Mouse (Mus musculus) adrenal gland, adult 18-20 months (tissue): ENCODE data around the gene Gm13271. TPM values are rescaled to one million over a fixed set of nuclear protein-coding genes. Genes with fewer than 3 reads are reported as not detected.
A peak's percentile ranks its signal among the peaks of the same experiment; 100 is the strongest.
"Not testable (repeated sequence)": the region's sequence is repeated elsewhere in the genome, so short reads cannot be mapped to it uniquely, and the experiment has no call there.

Experiments
- DNase-seq, 2 experiments: peaks; one replicate each; pipeline ENCODE4 v3.0.0; 2021 to 2022; ENCODE audit warnings: low spot score in 2 of 2
- long read RNA-seq, 2 experiments: library from polyadenylated mRNA; stranded (forward); transcript quantifications; one replicate each; pipeline ENCODE4 v2.0.0; 2021
- total RNA-seq, 2 experiments: library from RNA; stranded (reverse); gene quantifications; 1 replicate in 1 of 2; 2 replicates in 1 of 2; pipeline ENCODE4 v1.2.3; 2021

Gene Gm13271
- not detected for total RNA-seq
- long read RNA-seq, experiment 1: 0 reads
- long read RNA-seq, experiment 2: 0 reads

DNA sequence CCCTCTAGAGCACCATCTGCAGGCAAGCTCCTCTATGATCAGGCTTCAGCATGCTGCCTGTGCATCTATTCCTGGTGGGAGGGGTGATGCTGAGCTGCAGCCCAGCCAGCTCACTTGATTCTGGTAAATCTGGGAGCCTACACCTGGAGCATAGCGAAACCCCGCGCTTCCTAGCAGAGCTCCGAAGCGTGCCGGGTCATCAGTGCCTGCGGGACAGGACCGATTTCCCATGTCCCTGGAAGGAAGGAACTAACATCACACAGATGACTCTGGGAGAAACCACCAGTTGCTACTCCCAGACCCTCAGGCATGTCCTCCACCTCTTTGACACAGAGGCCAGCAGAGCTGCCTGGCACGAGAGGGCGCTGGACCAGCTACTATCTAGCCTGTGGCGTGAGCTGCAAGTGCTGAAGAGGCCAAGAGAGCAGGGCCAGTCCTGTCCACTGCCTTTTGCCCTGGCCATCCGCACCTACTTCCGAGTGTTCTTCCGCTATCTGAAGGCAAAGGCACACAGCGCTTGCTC is at the start of gene Gm13271:
TSS of gene Gm13271 (plus strand) at position 51 of the 523 bp plus-strand sequence.
- peak; percentile 70 to 75 for DNase-seq

DNA sequence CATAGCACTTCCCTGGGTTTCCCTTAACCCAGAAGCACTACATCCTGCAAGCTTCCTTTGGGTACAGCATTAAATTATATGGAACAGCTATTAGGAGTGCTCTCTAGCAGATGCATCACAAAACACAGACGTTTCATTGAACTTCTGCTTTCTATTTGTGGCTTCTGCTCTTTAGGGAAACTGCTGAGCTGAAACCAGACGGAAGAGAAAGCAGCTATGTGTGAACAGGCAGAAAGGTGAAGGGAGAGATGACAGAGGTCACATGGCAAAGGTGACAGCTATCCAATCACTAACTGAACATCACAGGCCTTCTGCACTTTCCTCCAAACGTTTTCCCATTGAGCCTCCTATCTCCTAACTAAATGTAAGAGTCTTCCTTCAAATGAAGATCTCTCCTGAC is 48.7 kb upstream of the Gm13271 start:
- no peak for DNase-seq

DNA sequence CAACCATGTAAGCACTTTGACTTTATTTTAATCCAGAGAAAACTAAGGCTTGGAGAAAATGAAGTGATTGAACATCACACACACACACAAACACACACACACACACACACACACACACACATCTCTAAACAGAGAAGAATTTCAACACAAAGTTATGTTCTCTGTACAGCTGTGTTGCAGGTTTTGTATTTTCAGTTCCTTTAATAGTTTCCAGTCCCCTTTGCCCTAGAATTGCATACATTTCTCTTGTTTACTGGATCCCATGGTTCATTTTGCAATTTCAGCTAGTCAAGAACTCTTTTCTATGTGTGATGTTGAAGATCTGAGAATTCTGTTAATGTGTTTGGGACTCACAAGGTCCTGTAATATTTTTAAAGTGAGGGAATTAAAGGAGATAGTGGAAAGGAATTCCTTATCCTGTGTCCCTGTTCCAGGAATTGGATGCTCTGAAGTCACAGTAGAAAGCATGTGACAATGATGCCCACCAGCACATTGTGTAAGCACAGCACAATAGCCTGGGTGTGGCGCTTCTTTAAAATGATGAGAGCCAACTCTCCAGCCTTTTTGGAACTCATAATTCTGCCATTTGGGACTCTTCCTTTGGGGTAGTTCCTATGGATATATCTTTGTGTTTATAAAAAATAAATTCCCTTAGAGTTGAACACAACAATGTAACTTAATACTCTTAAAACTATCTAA is 47.4 kb upstream of the Gm13271 start:
- DNase-seq: no peak

DNA sequence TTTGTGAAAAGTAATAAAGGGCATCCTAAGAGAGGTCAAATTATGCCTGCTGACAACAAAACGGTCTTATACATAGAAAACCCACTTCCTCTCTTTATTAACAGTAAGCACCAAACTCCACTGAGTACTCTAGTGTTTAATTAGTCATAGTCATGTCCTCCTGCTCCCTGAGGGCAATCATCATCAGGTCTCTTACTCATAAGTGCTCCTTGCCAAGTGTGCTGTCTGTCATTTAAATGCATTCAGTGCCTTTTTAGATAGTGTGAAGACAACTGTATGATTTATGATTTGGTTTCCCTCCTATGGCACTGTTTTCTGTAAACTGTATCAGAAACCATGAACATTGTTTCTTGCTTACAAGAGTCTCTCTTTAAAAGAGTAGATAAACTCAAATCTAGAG is 40.4 kb upstream of the Gm13271 start:
- no peak for DNase-seq

DNA sequence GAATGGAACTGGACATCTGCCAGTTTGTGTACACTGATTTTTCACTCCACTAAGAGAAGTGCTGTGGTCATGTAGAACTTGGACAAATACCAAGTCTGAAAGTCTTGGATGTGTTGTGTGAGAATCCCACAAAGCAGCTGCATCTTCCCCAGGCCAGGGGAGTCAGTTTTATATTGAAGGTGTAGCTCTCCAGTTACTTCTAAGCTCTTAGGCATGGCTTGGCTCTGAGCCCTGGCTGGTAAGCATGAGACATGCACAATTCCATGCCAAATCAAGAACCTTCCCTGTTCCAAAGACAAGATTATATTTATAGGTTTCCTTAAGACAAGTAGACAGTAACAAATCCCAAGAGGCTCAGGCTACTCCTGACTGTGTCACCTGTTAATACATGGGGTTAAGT is 39.6 kb upstream of the Gm13271 start:
- DNase-seq: no peak

DNA sequence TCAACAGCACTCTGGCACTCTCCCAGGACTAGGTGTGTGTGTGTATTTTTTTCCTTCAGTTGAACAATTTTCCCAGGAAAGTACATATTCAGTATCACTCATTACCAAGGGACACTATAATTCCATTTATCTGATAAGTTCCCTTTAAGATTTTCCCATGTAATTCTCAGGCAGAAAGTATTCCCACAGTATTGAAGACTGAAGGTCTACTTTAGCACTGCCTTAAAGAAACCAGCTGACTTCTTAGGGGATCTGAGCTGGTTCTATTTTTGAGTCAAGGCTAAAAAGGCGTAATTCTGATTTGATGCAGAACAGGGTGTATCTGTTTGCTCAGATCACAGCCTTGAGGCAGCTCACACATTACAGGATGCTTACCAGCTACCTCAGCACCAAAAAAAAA is 36.0 kb upstream of the Gm13271 start:
- DNase-seq: no peak

DNA sequence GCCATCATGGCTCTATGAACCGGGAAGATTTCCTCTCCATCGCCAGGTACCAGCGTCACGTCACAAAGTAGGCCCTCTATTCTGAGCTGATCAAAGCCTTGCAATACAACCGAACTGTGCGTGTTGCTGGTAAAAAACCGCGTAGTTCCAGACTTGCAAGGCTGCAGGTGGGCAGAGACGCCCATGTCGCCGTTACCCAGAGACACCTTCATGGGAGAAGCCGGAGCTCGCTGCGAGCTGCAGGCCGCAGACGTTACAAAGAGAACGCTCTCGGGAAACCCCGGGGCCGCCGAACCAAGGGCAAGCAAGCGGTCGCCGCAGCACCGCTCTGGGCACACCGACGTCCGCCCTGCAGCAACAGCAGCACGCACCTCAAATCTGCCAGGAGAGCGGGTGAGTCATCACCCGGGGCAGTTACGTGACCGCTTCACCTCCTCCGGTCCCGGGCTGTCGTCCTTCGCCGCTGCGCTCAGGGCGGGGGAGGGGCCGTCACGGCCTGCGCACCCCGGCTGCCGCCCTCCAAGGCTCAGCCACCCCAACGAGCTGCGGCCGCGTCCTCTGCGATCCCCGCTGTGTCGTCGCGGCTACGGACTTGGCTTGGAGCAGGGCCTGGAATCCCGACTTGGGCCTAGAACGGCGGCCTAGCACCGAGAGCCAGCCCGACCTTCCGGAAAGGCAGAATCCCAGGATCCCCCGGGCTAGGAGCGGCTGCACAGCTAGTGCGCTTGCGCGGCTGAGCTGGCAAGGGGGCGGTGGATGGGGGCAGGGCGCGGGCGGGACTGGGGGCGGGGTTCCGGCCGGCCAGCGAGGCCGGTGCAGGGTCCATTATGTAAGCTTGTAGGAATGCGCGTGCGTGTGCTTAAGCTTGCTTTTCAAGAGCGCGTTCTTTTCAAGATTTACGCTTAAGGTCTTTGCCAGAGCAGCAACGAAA is 32.6 kb upstream of the Gm13271 start, which contains the start of the genes Gm26566 and Klhl9:
TSS of gene Gm26566 (plus strand) at position 15 of the 931 bp plus-strand sequence.
TSS of gene Klhl9 (minus strand) at position 675 of the 931 bp plus-strand sequence.
- DNase-seq: peak; percentile 89

DNA sequence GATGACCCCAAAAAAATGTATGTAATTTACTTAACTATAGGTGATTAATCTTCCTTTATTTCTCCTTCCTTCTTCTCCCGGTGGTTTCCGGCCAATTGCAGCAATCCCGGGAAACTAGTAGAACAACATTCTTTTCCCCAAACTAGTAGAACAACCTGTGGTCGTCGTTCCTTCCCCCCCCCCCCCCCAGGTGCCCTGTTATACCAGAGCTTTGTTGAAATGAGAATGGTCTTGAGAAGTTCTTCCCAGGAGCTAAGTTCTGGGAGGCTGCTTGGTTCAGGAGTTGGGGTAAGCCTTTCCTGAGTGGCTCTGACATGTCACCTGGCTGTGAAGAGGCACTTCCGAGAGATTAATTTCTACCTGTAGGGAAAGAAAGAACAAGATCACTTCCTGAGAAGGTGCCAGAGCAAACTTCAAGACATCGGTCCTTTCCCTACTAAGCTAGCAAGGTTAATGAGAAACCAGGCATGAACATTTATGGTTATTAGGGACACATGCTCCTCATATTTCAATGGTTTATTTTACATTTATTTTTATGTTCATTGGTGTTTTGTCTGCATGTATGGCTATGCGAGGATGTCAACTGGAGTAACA is 31.1 kb upstream of the Gm13271 start:
- DNase-seq: no peak

DNA sequence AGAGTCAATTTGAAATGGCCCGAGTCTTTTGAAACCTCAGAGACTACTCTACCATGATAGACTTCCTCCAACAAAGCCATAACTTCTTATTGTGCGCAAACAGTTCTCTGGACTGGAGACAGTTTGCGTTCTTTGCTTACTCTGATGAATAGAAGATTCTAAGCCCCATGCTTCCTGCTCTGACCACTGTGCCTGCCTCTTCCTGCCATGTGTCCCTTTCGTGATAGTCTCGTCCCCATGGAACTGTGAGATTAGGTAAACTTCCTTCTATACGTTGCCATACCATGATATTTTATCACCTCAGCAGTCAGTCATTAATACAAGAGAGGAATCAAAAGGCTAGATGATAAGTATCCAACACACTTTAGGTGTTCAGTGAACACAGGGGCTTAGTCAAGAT is 27.9 kb upstream of the Gm13271 start:
- no peak for DNase-seq

DNA sequence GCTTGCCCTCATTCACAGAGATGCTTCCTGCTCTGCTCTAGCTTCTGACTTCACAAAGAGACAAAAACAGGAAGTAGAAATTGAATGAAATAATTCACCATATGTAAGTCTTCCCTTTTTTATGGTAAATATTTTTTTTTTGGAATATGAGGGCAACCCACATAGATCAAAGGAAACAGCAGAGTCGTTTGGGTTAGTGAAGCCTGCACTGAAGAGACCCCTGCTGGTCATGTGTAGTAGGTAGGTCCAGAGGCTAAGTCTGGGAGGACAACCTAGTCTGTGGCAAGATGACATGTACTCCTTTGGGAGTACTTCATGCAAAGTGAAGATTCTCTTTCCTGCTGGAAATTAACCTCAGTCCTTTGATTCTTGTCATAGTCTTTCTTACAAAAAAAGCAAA is 27.3 kb upstream of the Gm13271 start:
- DNase-seq: peak in 1 of 2 experiments; percentile 21

DNA sequence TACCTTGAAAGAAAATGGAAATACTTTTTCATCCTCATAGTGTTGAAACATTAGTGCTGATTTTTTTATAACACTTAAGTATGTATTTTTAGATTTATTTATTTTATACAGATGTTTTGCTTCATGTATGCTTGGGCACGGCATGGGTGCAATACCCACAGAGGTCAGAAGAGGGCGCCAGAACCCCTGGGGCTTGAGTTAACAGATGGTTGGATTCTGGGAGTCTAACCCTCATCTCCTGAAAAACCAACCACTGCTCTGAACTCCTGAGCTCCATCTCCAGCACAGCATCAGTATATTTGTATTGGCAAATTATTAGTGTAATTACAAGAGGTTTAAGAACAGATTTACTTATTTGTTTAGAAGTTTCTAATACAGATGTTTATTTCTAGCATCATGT is 16.2 kb upstream of the Gm13271 start:
- peak; percentile 70 to 78 for DNase-seq

DNA sequence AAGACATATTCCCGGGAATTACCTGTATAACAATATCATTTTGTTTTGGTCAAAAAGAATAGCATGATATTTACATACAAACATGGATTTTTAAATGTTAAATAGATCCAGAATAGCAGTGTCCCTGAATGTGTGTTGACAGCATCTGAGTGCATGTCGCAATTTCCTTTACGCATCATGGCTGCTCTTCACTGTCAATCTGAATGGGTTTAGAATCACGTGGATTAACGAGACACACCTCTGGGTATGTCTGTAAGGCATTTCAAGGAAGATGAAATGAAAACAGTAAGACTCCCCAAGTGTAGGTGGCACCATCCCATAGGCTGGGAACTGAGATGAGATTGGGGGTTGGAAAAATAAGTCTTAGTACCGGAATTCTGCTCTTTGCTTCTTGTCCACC is 15.6 kb upstream of the Gm13271 start:
- no peak for DNase-seq

DNA sequence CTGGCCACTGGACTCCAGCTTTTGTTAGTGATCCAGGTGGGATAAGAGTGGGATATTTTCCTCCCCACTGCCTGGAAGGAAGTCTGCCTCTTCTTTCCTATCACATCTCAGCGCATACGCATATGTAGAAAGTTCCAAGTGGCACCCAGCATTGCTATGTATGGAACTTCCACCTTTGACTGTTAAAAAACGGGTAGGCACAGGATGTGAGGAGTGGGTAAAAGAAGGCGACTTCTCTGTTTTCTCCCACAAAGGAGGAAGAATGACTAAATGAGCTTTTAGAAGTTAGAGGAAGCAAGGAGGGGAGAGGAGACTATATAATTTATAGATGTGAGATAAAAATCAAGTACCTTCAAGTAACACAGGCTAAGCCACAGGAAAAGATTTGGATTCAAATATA is 13.2 kb upstream of the Gm13271 start:
- DNase-seq: no peak

DNA sequence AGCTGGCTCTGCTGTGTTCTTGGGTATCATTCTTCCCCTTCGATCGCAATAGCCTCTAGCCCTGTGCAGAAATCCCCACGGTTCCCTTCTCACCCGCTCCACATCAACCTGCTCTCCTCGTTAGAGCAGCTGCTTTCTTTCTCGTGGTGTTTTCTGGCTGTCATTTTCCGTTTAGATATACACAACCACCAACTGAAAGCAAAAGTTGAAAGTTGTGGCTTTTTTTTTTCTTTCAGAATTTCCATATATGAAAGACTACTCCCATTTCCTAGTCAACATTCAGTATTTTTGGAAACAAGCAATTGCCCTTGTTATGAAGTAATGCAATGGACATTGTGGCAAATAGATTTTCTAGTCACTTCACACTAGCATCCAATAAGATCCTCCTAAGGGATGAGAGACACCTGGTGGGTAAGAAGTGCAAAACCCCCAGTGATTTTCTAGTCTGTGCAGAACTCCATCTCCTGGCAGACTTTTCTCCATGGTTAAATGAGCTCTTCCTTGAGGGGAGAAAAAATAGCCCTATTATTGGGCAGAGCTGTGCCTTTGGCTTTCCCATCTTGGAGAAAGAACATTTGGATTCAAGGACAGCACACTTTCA is 11.8 kb upstream of the Gm13271 start:
- no peak for DNase-seq

DNA sequence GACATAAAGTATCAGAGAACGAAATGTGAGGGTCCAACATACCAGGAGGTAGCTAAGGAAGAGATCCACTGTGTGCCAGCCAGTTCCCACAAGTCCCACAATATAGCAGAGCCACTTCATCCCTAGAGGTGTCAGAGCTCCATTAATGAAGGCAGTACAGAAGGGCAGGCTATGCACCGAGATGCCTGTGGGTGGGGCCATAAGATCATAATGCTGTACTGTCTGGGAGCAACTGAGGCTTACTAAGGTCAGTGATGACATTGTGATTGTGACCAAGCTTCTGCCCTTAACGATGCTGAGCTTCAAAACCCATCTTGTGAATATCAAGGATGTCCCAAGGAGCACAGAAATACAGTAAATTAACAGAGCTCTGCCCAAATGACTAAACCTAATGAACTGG is 10.5 kb upstream of the Gm13271 start:
- DNase-seq: no peak

DNA sequence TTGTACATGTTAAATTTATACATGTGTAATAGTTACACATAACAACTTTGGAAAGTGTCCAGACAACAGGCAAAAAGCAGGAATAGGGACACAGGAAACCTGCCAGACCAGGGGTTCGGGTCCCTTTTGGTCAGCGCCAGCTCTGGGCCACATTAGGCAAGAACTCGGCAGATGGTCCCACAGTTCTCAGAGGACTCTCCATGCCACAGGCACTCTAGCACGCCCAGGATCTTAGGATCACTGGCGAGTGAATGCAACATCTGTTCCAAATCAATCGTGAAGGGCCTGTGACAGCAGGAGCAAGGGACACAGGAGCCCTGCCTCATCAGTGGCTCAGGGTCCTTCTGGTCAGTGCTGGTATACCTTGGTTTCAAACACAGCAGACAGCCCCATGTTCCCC is 4.7 kb upstream of the Gm13271 start:
- DNase-seq: no peak

DNA sequence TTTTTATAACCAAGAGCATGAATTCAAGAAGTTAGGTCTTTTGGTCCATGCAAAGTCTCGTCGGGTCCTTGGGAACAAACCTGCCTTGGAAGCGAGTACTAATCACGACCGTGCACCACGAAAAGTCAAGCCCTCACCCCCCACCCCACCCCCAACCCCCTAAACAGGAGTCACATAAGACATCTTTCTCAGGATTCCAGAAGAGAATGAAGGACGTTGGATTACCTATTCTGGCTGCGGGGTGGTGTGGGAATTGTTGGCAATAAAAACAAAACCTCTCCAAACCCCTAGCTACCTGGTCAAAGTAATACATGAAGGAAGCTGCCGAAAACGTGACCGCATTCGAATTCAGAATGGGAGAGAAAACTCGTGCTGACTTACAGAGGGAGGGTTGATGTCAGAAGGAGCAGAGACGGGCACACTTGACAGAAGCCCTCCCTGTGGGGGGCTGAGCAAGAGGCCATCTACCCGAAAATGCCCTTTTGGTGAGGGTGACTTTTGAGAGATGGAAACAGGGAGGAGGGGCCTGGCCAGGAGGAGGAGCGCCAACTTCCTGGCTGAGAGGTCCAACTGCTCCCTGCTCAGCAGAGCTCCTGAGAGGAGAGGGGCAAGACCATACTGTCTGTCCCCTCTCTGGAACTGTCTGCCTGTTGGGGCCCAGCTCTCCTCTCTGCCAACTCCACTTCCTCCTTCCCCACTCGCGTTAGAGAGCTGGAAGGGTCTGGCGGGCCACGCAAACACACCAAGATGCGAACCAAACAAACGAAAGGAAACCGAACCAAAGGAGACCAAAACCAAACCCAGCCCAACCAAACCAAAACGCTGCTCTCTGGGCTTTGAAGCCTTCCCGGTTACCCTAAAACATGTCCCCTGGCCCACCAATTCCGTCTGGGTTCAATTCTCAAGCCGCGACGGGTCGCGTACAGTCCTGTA is 2.2 kb downstream of the Gm13271 start:
- peak; percentile 8 to 21 for DNase-seq

DNA sequence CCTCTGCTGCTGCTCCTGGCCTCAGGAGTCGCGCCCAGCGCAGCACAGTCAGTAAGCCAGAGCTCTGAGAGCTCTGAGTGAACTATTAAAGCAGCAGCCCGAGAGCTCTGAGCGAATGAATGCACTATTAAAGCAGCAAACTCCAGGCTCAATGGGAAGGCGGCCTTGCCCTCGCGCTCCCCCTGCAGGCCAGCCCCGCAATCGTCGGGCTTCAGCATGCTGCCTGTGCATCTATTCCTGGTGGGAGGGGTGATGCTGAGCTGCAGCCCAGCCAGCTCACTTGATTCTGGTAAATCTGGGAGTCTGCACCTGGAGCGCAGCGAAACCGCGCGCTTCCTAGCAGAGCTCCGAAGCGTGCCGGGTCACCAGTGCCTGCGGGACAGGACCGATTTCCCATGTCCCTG is 3.0 kb downstream of the Gm13271 start:
- DNase-seq: peak; percentile 86 to 90

DNA sequence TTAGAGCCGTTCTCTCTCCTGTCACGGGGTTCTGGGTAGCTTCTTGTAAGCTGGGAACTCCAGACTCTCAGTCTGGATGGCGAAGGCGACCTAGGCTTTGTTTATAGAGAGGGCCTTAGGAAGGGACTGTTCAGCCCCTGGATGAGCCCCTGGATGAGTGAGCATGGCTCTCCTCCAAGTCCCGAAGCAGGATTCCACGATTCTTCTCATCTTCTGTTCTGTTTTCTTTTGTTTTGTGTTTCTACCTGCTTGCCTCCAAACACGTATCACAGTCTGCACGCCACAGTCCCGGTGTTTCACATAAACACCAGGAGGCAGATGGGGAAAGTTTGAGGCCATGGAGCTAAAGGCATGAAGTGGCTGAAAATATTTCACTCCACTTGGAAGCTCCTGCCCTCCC is 4.1 kb downstream of the Gm13271 start:
- not testable (repeated sequence) for DNase-seq
